Mouse (Mus musculus) cerebellum, postnatal 14 days (tissue): Measurements from ENCODE around the gene Egfr.

ENCODE experiments used
- DNase-seq, 2 experiments: peaks; one replicate each; pipeline ENCODE4 v3.0.0; 2021; ENCODE audit warnings: mixed read lengths in 2 of 2

The Egfr gene

DNA sequence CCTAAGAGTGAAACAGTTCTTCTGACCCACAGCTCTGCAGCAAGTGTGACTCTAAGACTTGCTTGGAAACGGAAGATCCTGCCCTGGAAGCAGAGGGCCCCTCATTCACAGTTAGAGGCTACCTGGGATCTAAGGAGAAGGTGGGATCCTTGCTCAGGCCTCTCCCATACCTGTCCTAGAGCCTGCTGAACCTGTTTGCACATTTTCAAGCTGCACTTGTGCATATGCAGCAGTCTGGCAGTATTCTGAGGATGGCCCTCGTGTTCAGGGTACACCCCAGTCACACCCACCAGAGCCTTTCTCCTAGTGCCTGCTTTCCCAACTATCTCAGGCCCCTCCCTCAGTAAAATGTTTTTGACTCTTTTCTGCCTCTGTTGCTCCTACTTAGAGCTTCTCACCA is 29.6 kb downstream of the Egfr start:
- DNase-seq, result no peak

DNA sequence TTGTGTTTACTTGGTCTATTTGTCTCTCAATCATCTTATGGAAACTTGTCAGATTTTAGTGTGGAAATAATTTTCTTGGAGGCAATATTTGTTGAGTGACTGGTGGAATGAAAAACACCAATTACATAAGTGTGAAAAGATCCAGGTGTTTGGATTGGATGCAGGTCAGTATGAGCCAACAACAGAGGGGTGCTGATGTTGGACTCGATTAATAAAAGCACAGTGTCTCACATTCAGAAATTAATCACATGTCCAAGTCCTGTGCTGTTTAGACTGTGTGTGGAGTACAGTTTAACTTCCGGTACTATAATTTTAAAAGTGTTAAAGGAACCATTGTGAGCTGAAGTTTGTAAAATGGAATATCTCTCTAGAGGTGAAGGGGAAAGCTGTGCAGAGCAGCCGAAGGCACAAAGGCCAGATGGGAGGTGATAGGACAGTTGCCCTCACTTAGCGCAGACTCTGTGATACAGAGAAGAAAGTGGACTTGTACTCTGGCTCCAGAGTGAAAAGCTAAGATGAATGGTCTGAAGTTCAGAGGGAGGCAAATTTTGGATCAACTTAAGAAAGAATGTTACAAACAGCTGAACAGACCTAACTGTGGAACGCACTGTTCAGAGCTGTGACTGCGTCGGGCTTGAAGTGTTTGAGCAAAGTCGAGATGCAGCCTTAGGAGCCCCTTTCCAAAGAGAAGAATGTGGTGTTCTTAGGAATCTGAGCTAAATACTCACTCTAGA is 32.1 kb downstream of the Egfr start:
- DNase-seq, result no peak

DNA sequence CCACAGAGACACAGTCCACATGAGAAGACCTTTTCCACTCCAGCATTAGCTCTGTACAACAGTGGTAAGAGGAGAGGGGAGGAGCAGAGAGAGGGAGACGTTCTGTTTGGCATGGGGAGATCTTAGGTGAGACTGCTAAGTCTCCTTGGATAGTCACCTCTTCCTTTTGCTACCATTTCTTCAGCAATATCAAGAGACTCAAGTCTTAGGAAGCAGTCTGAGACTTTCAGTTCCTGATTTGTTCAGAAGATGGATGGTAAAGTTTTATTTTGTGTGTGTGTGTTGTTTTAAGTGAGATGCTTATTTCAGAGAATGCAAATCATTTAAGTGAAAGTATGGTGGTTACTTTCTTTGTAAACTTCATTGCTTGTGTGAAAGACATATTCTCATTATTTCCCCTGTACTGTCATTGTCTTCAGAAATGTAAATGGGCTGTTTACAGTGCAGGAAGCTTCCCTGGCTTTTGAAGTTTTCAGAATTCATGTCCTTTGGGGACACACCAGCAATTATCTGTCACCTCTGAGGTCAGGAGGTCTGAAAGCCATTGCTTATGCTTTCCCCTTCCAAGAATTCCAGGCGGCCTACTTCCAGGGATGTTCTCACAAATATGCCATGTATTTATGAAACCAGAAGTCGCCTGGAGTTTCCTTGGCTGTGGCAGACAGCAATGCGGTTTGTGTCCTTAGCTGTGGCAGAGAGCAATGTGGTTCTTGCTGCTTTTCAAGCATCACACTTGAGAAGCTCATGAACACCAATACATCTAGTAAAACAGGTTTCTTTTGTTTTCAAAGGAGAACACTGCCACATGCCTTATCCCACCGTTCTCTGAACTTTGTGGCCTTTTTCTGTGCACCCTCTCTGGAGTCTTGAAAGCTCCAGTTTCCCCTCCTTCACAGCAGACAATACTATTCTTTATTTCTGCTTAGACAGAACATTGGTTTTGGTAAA is 40.9 kb downstream of the Egfr start:
- DNase-seq, result no peak

DNA sequence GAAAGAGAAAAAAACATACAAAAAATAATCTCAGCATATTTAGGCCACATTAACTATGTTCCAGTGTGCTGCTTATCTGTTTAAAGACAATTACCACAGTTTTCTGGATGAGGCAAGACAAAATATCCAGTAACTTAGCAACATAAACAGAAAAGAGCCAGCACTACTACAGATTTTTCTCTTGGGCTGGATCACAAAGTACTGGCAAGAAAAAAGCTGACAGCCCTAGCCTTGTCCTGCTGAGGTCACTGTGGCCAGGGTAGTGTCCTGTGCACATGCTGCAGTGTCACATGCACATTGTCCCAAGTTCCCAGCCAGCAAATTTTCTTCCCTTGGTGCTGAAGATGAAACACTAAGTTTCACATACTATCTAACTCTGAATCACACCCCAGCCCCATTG is 43.0 kb downstream of the Egfr start:
- DNase-seq, result no peak

DNA sequence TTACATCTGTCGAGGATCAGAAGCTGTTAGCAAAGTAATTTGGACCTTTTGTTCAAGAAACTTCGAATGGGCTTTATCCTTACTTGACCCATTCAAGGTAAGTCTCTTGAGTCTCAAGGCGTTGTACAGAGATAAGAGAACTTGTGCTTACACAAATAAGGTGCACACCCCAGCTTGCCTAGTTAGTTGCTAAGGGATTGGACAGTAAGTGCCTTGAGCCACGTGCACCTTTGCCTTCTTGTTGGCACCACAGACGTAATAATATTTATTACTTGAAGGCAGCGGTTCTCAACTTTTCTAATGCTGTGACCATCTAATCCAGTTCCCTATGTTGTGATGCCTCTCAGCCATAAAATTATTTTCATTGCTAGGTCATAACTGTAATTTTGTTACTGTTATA is 43.5 kb downstream of the Egfr start:
- no peak for DNase-seq

DNA sequence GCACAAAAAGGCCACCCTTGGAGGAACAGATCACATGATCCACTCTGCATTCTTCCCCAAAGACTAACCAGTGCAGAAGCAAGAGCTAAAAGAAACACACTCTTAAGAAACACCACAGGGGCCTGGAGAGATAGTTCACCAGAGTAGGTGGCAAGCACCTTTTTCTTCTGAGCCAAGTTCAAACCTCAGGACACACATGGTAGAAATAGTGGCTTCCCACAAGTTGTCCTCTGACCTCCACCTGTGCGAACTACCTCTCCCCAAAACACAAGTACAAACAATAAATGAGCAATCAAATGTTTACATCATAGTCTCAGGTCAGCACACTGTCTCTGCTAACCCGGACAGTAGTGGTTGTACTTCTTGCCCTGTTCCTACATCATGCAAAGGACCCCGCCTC is 45.5 kb downstream of the Egfr start:
- no peak for DNase-seq

DNA sequence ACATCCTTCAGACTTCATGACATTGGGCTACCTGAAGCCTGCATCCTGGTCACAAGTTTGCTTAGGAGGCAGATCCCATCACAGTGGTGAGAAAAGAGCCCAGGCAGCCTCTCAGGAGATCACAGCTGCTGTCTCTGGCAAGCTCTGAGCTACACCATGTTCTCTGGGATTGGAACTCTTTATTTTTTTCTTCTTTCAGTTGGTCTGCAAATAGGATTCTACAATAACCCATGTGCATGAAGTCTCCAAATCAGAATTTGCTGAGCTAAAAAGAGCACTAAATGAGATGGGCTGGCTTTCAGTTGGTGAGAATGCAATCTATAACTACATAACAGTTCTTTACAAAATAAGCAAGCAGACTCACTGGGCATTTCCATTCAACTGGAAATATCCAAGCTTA is 46.1 kb downstream of the Egfr start:
- no peak for DNase-seq

DNA sequence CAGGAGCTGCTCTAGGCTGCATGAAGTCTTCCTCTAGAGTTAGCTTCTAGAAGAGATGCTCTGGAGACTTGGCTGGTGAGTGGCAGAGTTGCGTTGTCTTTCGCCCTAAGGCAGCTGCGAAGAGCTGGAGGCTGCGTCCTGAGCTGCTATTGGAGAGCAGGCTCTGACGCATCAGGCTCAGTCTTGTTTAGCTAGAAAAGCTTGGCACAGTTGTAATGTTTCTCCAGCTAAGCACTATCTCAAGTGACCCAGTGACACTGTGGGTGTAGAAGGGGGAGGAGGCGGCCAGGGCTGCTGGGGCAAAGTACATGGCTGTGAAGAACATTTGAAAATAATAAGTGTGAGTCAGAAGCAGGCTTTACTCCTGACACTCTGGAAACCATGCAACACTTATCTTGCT is 48.5 kb downstream of the Egfr start:
- no peak for DNase-seq

DNA sequence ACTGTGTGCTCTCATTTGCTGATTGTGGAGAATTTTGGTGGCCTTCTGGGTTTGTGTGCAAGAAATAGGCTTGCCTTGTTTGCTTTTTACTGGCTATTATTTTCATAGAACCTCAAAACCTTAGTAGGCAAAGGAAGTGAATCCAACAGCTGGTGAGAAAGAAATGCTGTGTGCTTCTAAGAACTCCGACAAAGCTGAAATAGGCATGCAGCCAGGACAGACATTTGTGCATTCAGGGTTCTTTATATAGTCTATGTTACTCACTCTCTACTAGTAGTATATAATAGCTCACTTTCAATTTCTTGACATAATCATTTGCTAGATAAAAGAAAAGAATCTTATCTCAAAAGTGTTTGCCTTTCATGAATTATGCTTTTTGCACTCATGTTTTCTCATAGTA is 50.7 kb downstream of the Egfr start:
- DNase-seq, result no peak

DNA sequence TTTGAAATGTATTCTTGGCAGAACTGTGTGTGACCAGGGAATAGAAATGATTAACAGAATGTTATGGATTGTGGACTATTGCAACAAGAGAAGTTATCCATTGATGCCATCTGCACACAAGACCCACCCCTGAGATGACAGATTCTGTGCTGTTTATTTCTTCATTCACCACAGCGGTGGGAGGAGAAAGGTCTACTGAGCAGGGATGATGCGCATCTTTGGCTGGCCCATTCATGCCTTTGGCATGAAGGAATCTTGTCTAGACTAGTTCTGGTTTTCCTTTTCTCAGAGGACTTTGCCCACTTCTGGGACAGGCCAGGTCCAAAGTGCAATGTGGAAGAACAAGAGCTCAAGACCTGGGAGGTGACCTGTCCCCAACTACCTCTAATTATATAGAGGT is 52.0 kb downstream of the Egfr start:
- DNase-seq, result no peak

DNA sequence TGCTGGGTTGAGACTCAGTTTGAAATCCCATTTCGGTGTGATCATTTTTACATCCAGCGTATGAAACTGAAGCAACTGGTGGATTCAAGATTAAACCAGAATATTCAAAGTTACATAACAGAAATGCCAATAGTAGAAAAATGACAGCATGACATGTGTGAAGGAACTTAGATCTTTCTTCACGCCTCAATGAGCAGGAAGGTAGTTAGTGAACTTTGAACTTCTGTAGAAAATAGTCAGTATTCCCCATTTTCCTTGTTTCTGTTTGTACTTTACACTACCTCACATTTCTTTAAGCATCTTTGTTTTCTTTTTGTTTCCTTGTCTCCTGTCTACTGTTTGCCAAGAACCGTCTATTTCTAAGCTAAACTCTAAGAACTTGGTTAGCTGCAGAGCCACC is 53.9 kb downstream of the Egfr start:
- no peak for DNase-seq

DNA sequence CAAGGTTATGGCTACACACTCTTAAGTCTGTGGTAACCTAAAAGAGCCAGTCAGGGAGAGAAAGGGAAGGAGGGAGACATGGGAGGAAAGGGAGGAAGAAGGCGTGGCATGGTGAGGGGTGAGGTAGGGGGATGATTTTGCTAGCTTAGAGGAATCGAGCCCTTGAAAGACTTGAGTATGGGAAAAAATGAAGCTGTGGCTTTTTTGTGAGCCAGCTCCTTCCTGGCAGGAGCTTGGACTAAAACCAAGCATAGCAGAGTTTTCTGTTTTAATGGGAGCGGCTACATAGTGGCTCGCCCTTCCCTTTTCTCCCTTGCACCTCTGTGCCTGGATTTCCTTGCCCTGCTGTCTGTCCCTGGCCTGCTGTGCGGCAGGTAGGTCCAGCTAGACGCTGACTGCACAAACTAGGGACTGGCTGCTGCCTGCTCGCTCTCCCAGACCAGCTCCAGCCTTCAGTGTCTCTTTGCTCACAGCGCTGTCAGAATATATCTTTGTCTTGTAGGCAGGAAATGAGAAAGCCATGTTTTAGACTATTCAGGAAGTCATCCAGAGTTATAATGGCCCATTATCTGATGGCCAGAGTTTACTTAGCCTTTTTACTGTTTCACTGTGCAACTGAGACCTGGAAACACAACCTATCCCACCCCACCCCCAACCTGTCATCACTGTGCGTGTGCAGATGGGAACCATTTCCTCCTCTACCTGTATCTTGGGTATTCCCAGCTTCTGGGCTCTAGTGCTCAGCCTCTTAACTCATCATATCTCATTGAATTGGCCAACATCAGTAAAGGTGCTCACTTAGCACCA is 57.4 kb downstream of the Egfr start:
- no peak for DNase-seq

DNA sequence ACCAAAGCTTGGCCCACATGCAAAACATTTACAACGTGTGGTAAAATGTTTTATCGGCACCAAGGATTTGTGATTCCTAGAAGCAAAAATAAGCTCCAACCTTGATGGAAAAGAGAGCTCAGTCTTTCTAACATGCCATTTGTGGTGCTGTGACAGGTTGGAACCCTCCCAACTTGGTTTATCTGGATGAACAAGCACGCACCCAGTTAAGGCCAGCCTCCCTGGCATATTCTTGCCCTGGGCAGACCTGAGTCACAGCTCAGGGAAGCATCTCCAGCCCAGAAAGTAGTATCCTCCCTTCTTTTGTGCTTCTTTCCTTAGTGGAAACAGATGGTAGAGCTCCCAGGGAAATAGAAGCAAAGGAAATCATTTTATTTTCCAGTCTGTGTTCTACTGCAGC is 58.1 kb downstream of the Egfr start:
- DNase-seq, result peak; percentile 47 to 49

DNA sequence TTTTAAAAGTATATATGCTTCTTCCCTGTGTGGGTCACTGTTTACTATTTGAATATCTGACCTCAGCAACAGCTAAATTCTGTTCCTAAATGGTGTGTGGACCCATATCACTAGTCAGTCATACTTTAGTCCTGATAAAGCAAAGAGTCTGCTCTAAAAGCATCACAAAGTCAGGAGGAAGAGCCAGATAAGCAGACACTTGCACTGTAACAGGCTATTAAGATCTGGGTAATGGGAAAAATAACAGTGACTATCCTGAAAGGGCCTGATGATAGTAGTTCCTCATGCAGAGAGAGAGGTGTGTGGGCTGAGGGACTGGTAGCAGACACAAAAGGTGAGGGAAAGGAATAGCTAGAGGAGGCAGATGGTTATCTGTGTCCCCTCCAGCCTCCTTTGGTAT is 61.3 kb downstream of the Egfr start:
- DNase-seq, result no peak

DNA sequence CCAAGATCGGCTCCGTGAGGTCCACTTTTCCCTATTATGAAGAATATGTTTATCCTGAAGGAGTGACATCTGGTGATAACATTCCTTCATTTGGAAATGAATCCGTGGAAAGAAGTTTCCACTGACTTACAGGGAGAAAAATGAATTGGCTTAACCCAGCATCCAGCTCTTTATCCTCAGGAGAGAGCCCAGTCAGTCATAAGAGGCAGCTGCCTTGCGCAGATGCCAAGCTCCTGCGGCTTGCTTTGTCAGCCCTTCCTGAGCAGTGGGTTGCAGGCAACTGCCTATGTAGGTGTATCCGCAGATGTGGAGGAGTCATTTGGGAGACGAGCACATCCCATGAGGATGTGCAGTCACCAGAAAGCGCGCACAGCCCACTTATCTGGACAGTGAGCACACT is 64.4 kb downstream of the Egfr start:
- no peak for DNase-seq

DNA sequence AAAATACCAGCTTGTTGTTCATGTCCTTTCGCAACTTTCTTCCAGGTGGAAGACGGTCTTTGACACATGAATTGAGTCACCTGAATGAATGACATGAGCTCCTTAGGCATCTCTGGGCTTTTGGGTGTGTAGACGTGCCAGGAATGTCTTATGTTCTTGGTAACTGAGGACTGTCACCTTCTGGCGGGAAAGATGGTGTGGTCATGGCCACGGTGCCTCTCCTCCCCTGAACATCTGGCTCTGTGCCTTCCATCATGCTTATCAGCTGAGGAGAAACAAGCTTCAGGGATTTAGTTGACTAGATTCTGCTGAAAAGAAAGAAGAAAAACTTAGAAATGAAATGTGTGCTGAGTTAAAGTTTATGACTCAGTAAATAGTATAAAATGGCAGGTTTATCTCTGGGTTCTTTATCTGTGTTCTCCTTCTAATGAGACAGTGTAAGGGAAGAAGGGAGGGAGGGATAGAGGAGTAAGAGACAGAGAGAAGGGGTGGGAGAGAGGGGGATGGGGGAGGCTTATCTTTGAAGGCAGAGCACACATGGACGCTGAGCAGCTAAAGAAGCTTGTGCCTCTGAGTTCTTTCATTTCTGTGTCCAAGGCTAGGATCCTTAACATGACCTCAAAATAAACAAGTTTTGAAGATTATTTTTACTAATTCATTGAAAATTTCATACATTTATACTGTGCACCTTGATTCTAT is 65.5 kb downstream of the Egfr start:
- DNase-seq, result no peak

DNA sequence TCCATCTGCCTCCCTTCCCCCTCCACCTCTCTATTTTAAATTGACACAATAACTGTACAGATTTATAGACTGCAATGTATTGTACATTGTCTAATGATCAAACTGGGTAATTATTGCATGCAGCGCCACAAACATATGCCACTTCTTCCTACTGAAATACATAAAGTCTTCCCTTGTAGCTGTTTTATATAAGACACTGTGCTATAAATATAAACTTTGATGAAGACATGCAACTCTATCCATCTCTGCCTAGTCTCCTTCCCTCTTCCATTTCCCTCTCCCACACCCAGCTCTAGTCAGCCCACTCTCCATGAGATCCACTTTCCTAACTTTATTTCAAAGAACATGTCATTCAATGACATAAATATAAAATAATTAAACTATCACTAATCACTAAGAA is 67.4 kb downstream of the Egfr start:
- DNase-seq, result no peak

DNA sequence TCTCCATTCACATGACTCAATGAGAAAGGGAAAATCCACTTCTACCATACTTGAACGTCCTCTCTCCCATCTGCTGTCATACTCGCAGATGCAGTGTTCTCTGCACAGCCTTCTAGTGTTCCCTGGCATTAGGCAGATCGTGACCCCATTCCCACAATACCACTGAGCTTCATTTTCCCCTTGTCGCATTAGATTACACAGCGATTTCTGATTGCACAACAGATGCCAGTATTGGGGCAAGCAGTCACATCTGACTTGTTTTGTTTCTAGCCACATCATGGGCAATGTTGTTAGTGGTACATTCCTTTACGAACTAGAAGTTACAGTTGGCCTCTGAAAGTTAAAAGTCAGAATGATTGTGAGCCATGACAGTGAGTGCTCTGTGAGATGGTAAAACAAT is 68.1 kb downstream of the Egfr start:
- no peak for DNase-seq

DNA sequence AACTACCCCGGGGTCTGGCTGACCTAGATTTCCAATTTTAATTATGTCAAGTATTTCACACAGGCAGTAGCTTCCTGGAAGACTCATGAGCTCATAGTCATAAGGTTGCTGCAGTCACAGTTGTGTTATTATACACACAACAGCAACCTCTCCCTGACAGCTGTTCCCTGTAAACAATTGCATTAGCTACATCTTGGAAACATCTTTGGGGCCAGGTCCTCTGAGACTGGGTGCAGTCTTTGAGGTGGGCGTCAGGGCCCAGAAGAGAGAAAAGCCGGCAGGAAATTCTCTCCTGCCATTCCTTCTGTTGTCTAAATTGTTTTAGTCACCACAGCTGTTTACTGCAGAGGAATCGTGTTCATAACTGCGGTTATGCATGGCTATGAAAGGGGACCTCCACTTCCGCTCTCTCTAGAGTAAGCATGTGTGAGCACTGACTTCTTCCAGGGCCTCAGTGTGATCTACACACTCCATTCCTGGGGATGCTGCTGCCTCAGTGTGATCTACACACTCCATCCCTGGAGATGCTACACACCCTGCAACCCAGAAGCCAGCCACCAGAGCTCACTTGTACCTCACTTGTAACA is 69.8 kb downstream of the Egfr start:
- DNase-seq, result no peak

DNA sequence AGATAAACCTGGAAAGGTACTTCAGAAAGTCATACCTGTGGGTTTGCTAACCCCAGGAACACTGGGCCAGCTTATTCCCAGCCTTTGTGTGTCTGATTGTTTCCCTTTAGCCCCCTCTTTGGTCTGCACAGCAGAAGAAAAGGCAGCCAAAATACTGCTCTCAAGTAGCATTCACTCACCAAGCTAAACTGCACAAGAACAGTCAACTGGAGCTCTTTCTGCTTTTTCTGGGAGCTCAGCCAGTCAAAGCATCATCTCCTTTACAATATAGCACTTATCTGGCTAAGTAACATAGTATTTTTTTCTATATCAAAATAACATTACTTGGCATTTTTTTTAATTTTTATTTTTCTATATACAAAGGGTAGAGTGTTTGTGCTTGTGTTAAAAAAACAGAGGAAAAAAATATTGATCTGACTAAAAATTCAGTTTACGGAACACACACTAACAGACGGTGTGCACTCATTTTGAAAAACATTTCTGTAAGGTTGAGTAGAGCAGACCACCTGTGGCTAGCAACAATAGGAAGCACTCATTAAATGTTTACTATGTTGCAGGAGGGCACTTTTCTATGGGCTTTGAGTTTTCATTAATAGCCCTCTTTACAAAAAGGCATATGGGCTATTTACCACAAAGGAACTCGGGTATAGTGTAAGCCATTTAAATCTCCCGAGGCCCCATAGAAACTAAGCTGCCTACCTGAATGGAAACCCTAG is 72.0 kb downstream of the Egfr start:
- no peak for DNase-seq

DNA sequence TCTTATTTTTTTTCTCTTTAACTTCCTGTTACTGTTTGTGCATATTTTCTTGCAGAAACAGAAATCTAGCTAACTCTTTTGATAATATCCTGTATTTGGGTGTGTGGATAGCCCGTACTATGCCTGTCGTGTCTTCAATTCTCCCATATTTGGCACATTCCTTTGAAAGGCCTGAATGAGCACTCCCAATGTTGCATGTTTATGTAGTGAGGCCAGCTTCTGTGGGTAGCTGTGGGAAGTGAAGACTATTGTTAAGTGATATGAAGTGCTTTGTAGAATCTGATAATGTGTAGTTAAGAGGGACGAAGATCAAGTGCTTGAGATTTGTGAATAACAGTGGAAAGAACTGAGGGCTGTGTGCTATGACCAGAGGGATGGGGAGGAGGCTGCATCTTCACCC is 77.5 kb downstream of the Egfr start:
- DNase-seq, result no peak
